Mouse (Mus musculus): ENCODE results near the gene Tanc1. TPM values are rescaled to one million over a fixed set of nuclear protein-coding genes. Genes with fewer than 3 reads are reported as not detected.

The Tanc1 gene
- polyA plus RNA-seq, 1 experiment from 2014 or later = 24.8 TPM

GRCm38 (mm10) chr2:59706806-59707205 lies 95.0 kb downstream of the Tanc1 start:
- Histone ChIP-seq H3K36me3 (ENCODE audit: control insufficient read depth, insufficient read depth, low read length) (peaks cover 4% of the 10 kb centered on the region; the same call in 1 of the 2 replicates), H3K27ac (ENCODE audit: low read depth) (no peak overlapping the region), H3K9ac (ENCODE audit: low read length) (no peak overlapping the region), H3K4me2 (ENCODE audit: low read length) (no peak overlapping the region), H3K9me3 (ENCODE audit: control insufficient read depth, low read length) (no peaks in the 10 kb centered on the region), H3K4me1 (replicated peaks; ENCODE audit: control insufficient read depth, insufficient read depth, low read length) (peaks cover 8% of the 10 kb centered on the region), H3K4me3 (ENCODE audit: low read depth, low read length) (no peak overlapping the region), H3K27me3 (replicated peaks; ENCODE audit: control insufficient read depth, insufficient read depth, low read length) (no peaks in the 10 kb centered on the region)
- 76% methylated on average over 12 of the region's 12 CpGs for WGBS
- no peak for ATAC-seq (replicated peaks; ENCODE audit: low FRiP score, low TSS enrichment, low read depth)
- DNase-seq (ENCODE audit: low spot score) = no peak

- 70% methylated on average over 13 of the region's 13 CpGs for WGBS
- no peak overlapping the region for H3K27ac ChIP-seq (ENCODE audit: low read depth)
- H3K27me3 ChIP-seq (replicated peaks; ENCODE audit: control insufficient read depth, insufficient read depth, low read length) = no peaks in the 10 kb centered on the region
- ATAC-seq (replicated peaks; ENCODE audit: low FRiP score, low TSS enrichment, low read depth) (no peak), DNase-seq (ENCODE audit: low spot score) (no peak)
- H3K36me3 ChIP-seq (ENCODE audit: control insufficient read depth, insufficient read depth, low read length) = peaks cover 4% of the 10 kb centered on the region; the same call in 1 of the 2 replicates
- H3K4me1 ChIP-seq (replicated peaks; ENCODE audit: control insufficient read depth, insufficient read depth, low read length) = peaks cover 21% of the 10 kb centered on the region
- H3K9ac ChIP-seq (ENCODE audit: low read length) = no peak overlapping the region
- H3K9me3 ChIP-seq (ENCODE audit: control insufficient read depth, low read length) = no peaks in the 10 kb centered on the region
- no peak overlapping the region for H3K4me2 ChIP-seq (ENCODE audit: low read length)
- no peak overlapping the region for H3K4me3 ChIP-seq (ENCODE audit: low read depth, low read length)
Observed at GRCm38 (mm10) chr2:59707922-59708706, 96.3 kb downstream of the Tanc1 start.

- Histone ChIP-seq H3K36me3 (ENCODE audit: control insufficient read depth, insufficient read depth, low read length) (peaks cover 4% of the 10 kb centered on the region; the same call in 1 of the 2 replicates), H3K27ac (ENCODE audit: low read depth) (no peak overlapping the region), H3K4me3 (ENCODE audit: low read depth, low read length) (no peak overlapping the region), H3K4me1 (replicated peaks; ENCODE audit: control insufficient read depth, insufficient read depth, low read length) (peaks cover 34% of the 10 kb centered on the region), H3K9me3 (ENCODE audit: control insufficient read depth, low read length) (no peaks in the 10 kb centered on the region), H3K27me3 (replicated peaks; ENCODE audit: control insufficient read depth, insufficient read depth, low read length) (no peaks in the 10 kb centered on the region), H3K9ac (ENCODE audit: low read length) (no peak overlapping the region), H3K4me2 (ENCODE audit: low read length) (no peak overlapping the region)
- ATAC-seq (replicated peaks; ENCODE audit: low FRiP score, low TSS enrichment, low read depth) (no peak), DNase-seq (ENCODE audit: low spot score) (no peak)
- 91% methylated on average over 6 of the region's 6 CpGs for WGBS
Observed at GRCm38 (mm10) chr2:59710771-59711170, 98.9 kb downstream of the Tanc1 start.

GRCm38 (mm10) chr2:59711992-59712391 lies 100.2 kb downstream of the Tanc1 start:
- ATAC-seq (replicated peaks; ENCODE audit: low FRiP score, low TSS enrichment, low read depth) (no peak), DNase-seq (ENCODE audit: low spot score) (no peak)
- H3K27ac ChIP-seq (ENCODE audit: low read depth) = no peak overlapping the region; the same call in 1 of the 2 replicates
- H3K4me3 ChIP-seq (ENCODE audit: low read depth, low read length) = no peak overlapping the region
- no peak overlapping the region for H3K4me2 ChIP-seq (ENCODE audit: low read length)
- peaks cover 39% of the 10 kb centered on the region for H3K4me1 ChIP-seq (replicated peaks; ENCODE audit: control insufficient read depth, insufficient read depth, low read length)
- H3K27me3 ChIP-seq (replicated peaks; ENCODE audit: control insufficient read depth, insufficient read depth, low read length) = no peaks in the 10 kb centered on the region
- H3K9me3 ChIP-seq (ENCODE audit: control insufficient read depth, low read length) = no peaks in the 10 kb centered on the region
- 54% methylated on average over 8 of the region's 8 CpGs for WGBS
- no peaks in the 10 kb centered on the region for H3K36me3 ChIP-seq (ENCODE audit: control insufficient read depth, insufficient read depth, low read length)
- no peak overlapping the region for H3K9ac ChIP-seq (ENCODE audit: low read length)

GRCm38 (mm10) chr2:59712484-59712883 lies 100.6 kb downstream of the Tanc1 start:
- DNase-seq (ENCODE audit: low spot score) = no peak
- Histone ChIP-seq H3K9me3 (ENCODE audit: control insufficient read depth, low read length) (no peaks in the 10 kb centered on the region), H3K4me1 (replicated peaks; ENCODE audit: control insufficient read depth, insufficient read depth, low read length) (peaks cover 43% of the 10 kb centered on the region), H3K4me3 (ENCODE audit: low read depth, low read length) (no peak overlapping the region), H3K9ac (ENCODE audit: low read length) (no peak overlapping the region), H3K27ac (ENCODE audit: low read depth) (peak overlapping the region; percentile 29; the same call in 1 of the 2 replicates), H3K27me3 (replicated peaks; ENCODE audit: control insufficient read depth, insufficient read depth, low read length) (no peaks in the 10 kb centered on the region), H3K36me3 (ENCODE audit: control insufficient read depth, insufficient read depth, low read length) (no peaks in the 10 kb centered on the region), H3K4me2 (ENCODE audit: low read length) (no peak overlapping the region)
- no peak for ATAC-seq (replicated peaks; ENCODE audit: low FRiP score, low TSS enrichment, low read depth)
- 80% methylated on average over 9 of the region's 9 CpGs for WGBS

- ATAC-seq (replicated peaks; ENCODE audit: low FRiP score, low TSS enrichment, low read depth) = no peak
- no peaks in the 10 kb centered on the region for H3K27me3 ChIP-seq (replicated peaks; ENCODE audit: control insufficient read depth, insufficient read depth, low read length)
- H3K9ac ChIP-seq (ENCODE audit: low read length) = no peak overlapping the region
- H3K4me2 ChIP-seq (ENCODE audit: low read length) = no peak overlapping the region
- no peaks in the 10 kb centered on the region for H3K9me3 ChIP-seq (ENCODE audit: control insufficient read depth, low read length)
- DNase-seq (ENCODE audit: low spot score) = no peak
- H3K4me1 ChIP-seq (replicated peaks; ENCODE audit: control insufficient read depth, insufficient read depth, low read length) = peaks cover 52% of the 10 kb centered on the region
- no peak overlapping the region for H3K4me3 ChIP-seq (ENCODE audit: low read depth, low read length)
- no peaks in the 10 kb centered on the region for H3K36me3 ChIP-seq (ENCODE audit: control insufficient read depth, insufficient read depth, low read length)
- H3K27ac ChIP-seq (ENCODE audit: low read depth) = no peak overlapping the region
- 82% methylated on average over 9 of the region's 9 CpGs for WGBS
Observed at GRCm38 (mm10) chr2:59713626-59714556, 102.0 kb downstream of the Tanc1 start.

DNA sequence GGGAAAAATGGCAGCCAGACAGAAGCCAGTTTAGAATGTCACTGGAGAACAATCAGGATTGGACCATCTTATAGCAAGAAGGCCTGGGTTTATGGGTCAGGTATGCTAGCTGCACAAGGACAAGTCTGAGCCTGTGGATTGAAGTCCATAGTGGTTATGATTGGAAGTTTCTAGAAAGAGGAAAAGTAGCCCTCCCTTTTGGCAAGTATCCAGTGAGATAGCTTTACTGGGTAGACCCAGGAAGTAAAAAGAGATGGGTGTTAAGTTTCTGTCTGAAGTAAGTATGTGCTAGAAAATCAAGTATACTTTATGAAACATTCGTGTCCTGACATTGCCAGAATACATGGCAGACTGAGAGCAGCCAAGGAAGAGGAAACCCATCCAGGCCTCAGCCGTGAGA lies 103.2 kb downstream of the Tanc1 start:
- H3K4me3 ChIP-seq (ENCODE audit: low read depth, low read length) = no peak overlapping the region
- H3K27ac ChIP-seq (ENCODE audit: low read depth) = no peak overlapping the region
- H3K27me3 ChIP-seq (replicated peaks; ENCODE audit: control insufficient read depth, insufficient read depth, low read length) = no peaks in the 10 kb centered on the region
- H3K4me1 ChIP-seq (replicated peaks; ENCODE audit: control insufficient read depth, insufficient read depth, low read length) = peaks cover 63% of the 10 kb centered on the region
- H3K36me3 ChIP-seq (ENCODE audit: control insufficient read depth, insufficient read depth, low read length) = no peaks in the 10 kb centered on the region
- no peak overlapping the region for H3K4me2 ChIP-seq (ENCODE audit: low read length)
- WGBS = 70% methylated on average over 2 of the region's 2 CpGs
- DNase-seq (ENCODE audit: low spot score) (no peak), ATAC-seq (replicated peaks; ENCODE audit: low FRiP score, low TSS enrichment, low read depth) (no peak)
- no peak overlapping the region for H3K9ac ChIP-seq (ENCODE audit: low read length)
- H3K9me3 ChIP-seq (ENCODE audit: control insufficient read depth, low read length) = no peaks in the 10 kb centered on the region

- Histone ChIP-seq H3K9ac (ENCODE audit: low read length) (no peak overlapping the region), H3K4me3 (ENCODE audit: low read depth, low read length) (no peak overlapping the region), H3K36me3 (ENCODE audit: control insufficient read depth, insufficient read depth, low read length) (no peaks in the 10 kb centered on the region), H3K27ac (ENCODE audit: low read depth) (no peak overlapping the region), H3K4me2 (ENCODE audit: low read length) (no peak overlapping the region), H3K9me3 (ENCODE audit: control insufficient read depth, low read length) (no peaks in the 10 kb centered on the region), H3K27me3 (replicated peaks; ENCODE audit: control insufficient read depth, insufficient read depth, low read length) (no peaks in the 10 kb centered on the region), H3K4me1 (replicated peaks; ENCODE audit: control insufficient read depth, insufficient read depth, low read length) (peaks cover 73% of the 10 kb centered on the region)
- no peak for DNase-seq (ENCODE audit: low spot score)
- ATAC-seq (replicated peaks; ENCODE audit: low FRiP score, low TSS enrichment, low read depth) = no peak
- WGBS = 78% methylated on average over 3 of the region's 3 CpGs
Observed at GRCm38 (mm10) chr2:59716461-59716860, 104.6 kb downstream of the Tanc1 start.
